Mouse (Mus musculus) megakaryocyte progenitor cell, adult 5-6 weeks (primary cell): ENCODE measurements around the gene Dcpp2. TPM values are rescaled to one million over a fixed set of nuclear protein-coding genes. Genes with fewer than 3 reads are reported as not detected.
"Not testable (repeated sequence)": the region's sequence is repeated elsewhere in the genome, so short reads cannot be mapped to it uniquely, and the experiment has no call there.

Experiments used
- ATAC-seq: replicated peaks from 2 replicates; pipeline ENCODE4 v1.8.0; 2016; ENCODE audit warnings: mild to moderate bottlenecking, moderate TSS enrichment, inconsistent platforms; ENCODE audit not compliant: poor library complexity
- total RNA-seq, 2 experiments: library from RNA; stranded (forward) in 1 of 2; stranded (reverse) in 1 of 2; fragments of 157-497, 149-512 nt in 1 of 2; fragments of 200-1000 nt in 1 of 2; gene quantifications; 2 replicates each; pipeline versions ENCODE4 v1.2.3 to v1.2.4; 2015 to 2017

Dcpp2 gene
- total RNA-seq, 2 experiments from 2014 or later = not detected

- peak; percentile 96 for ATAC-seq
These were observed 43.9 kb downstream of the Dcpp2 start for GRCm38 (mm10) chr17:23924531-23925007.

- peak; percentile 59 for ATAC-seq
These were observed 44.4 kb downstream of the Dcpp2 start for GRCm38 (mm10) chr17:23925090-23925493.

- ATAC-seq = 0 out of 2 replicates have a peak, but pooled peaks have one; percentile 4
These were observed 50.5 kb downstream of the Dcpp2 start for GRCm38 (mm10) chr17:23931157-23931556.

GRCm38 (mm10) chr17:23941372-23941771 is 60.7 kb downstream of the Dcpp2 start, which contains the start of gene Sbp:
Gene Sbp, plus strand, starts transcription at chr17:23941672.
- ATAC-seq = no peak

- ATAC-seq = not testable (repeated sequence)
These were observed 66.8 kb downstream of the Dcpp2 start for GRCm38 (mm10) chr17:23947486-23947885.

GRCm38 (mm10) chr17:23949068-23949467 is 68.4 kb downstream of the Dcpp2 start:
- no peak for ATAC-seq

Other genes with a start within 250 kb of the Dcpp2 start
- gene Mmp25, start 235.6 kb upstream of the Dcpp2 start, total RNA-seq (2015) = 1.3 and 1.4 TPM in 2 replicates
- gene Mmp25, start 235.6 kb upstream of the Dcpp2 start, total RNA-seq (2017) = 0.42 and 1.4 TPM in 2 replicates
- not detected in 2 replicates for gene Bicdl2, start 220.4 kb upstream of the Dcpp2 start, total RNA-seq (2015)
- not detected in 2 replicates for gene Bicdl2, start 220.4 kb upstream of the Dcpp2 start, total RNA-seq (2017)
- 39.1 and 42.7 TPM in 2 replicates for gene Hcfc1r1, start 207.3 kb upstream of the Dcpp2 start, total RNA-seq (2015)
- gene Hcfc1r1, start 207.3 kb upstream of the Dcpp2 start, total RNA-seq (2017) = 17.8 and 20.2 TPM in 2 replicates
- 32.3 and 33.4 TPM in 2 replicates for gene Thoc6, start 207.0 kb upstream of the Dcpp2 start, total RNA-seq (2015)
- 45.7 and 51.2 TPM in 2 replicates for gene Thoc6, start 207.0 kb upstream of the Dcpp2 start, total RNA-seq (2017)
- gene Tnfrsf12a, start 203.4 kb upstream of the Dcpp2 start, total RNA-seq (2015) = 3.6 and 4.3 TPM in 2 replicates
- 5.9 and 7.9 TPM in 2 replicates for gene Tnfrsf12a, start 203.4 kb upstream of the Dcpp2 start, total RNA-seq (2017)
- gene Cldn6, start 201.6 kb upstream of the Dcpp2 start, total RNA-seq (2015) = not detected in 2 replicates
- not detected in 2 replicates for gene Cldn6, start 201.6 kb upstream of the Dcpp2 start, total RNA-seq (2017)
- gene Cldn9, start 196.9 kb upstream of the Dcpp2 start, total RNA-seq (2015) = not detected in 2 replicates
- gene Cldn9, start 196.9 kb upstream of the Dcpp2 start, total RNA-seq (2017) = not detected in 2 replicates
- gene 1520401A03Rik, start 158.1 kb upstream of the Dcpp2 start, total RNA-seq (2015) = not detected in 2 replicates
- gene 1520401A03Rik, start 158.1 kb upstream of the Dcpp2 start, total RNA-seq (2017) = not detected in 2 replicates
- 34.5 and 36.9 TPM in 2 replicates for gene Pkmyt1, start 154.5 kb upstream of the Dcpp2 start, total RNA-seq (2015)
- 17.3 and 20.5 TPM in 2 replicates for gene Pkmyt1, start 154.5 kb upstream of the Dcpp2 start, total RNA-seq (2017)
- gene Paqr4, start 140.0 kb upstream of the Dcpp2 start, total RNA-seq (2015) = 1.3 and 1.6 TPM in 2 replicates
- gene Paqr4, start 140.0 kb upstream of the Dcpp2 start, total RNA-seq (2017) = 1.9 and 2.4 TPM in 2 replicates
- 0.05 TPM in 1 of 2 replicates, not detected in the other for gene Kremen2, start 135.0 kb upstream of the Dcpp2 start, total RNA-seq (2015)
- gene Kremen2, start 135.0 kb upstream of the Dcpp2 start, total RNA-seq (2017) = not detected in 2 replicates
- gene Flywch1, start 109.3 kb upstream of the Dcpp2 start, total RNA-seq (2015) = 4.7 and 5.1 TPM in 2 replicates
- 9.9 and 10.6 TPM in 2 replicates for gene Flywch1, start 109.3 kb upstream of the Dcpp2 start, total RNA-seq (2017)
- gene Flywch2, start 94.8 kb upstream of the Dcpp2 start, total RNA-seq (2015) = 1.1 and 3.3 TPM in 2 replicates
- not detected in 2 replicates for gene Flywch2, start 94.8 kb upstream of the Dcpp2 start, total RNA-seq (2017)
- 298 and 382 TPM in 2 replicates for gene Srrm2, start 90.3 kb upstream of the Dcpp2 start, total RNA-seq (2015)
- gene Srrm2, start 90.3 kb upstream of the Dcpp2 start, total RNA-seq (2017) = 96.7 and 109 TPM in 2 replicates
- 262 and 312 TPM in 2 replicates for gene Elob, start 51.7 kb upstream of the Dcpp2 start, total RNA-seq (2015)
- 108 and 112 TPM in 2 replicates for gene Elob, start 51.7 kb upstream of the Dcpp2 start, total RNA-seq (2017)
- not detected in 2 replicates for gene Prss33, start 44.8 kb upstream of the Dcpp2 start, total RNA-seq (2015)
- not detected in 2 replicates for gene Prss33, start 44.8 kb upstream of the Dcpp2 start, total RNA-seq (2017)
- gene Prss32, start 37.0 kb upstream of the Dcpp2 start, total RNA-seq (2015) = not detected in 2 replicates
- not detected in 2 replicates for gene Prss32, start 37.0 kb upstream of the Dcpp2 start, total RNA-seq (2017)
- 0.35 TPM in 1 of 2 replicates, not detected in the other for gene Prss41, start 36.7 kb upstream of the Dcpp2 start, total RNA-seq (2015)
- gene Prss41, start 36.7 kb upstream of the Dcpp2 start, total RNA-seq (2017) = not detected in 2 replicates
- not detected in 2 replicates for gene Prss21, start 12.8 kb upstream of the Dcpp2 start, total RNA-seq (2015)
- gene Prss21, start 12.8 kb upstream of the Dcpp2 start, total RNA-seq (2017) = not detected in 2 replicates
- gene Dcpp1, start within 50 bp of the Dcpp2 start, total RNA-seq (2015) = not detected in 2 replicates
- gene Dcpp1, start within 50 bp of the Dcpp2 start, total RNA-seq (2017) = not detected in 2 replicates
- gene Dcpp3, start 36.6 kb downstream of the Dcpp2 start, total RNA-seq (2015) = not detected in 2 replicates
- not detected in 2 replicates for gene Dcpp3, start 36.6 kb downstream of the Dcpp2 start, total RNA-seq (2017)
- gene Sbp, start 60.8 kb downstream of the Dcpp2 start, total RNA-seq (2015) = not detected in 2 replicates
- gene Sbp, start 60.8 kb downstream of the Dcpp2 start, total RNA-seq (2017) = not detected in 2 replicates
- not detected in 2 replicates for gene Sbpl, start 74.4 kb downstream of the Dcpp2 start, total RNA-seq (2015)
- not detected in 2 replicates for gene Sbpl, start 74.4 kb downstream of the Dcpp2 start, total RNA-seq (2017)
- gene Prss30, start 99.7 kb downstream of the Dcpp2 start, total RNA-seq (2015) = 0.22 and 0.27 TPM in 2 replicates
- gene Prss30, start 99.7 kb downstream of the Dcpp2 start, total RNA-seq (2017) = not detected in 2 replicates
- gene Prss22, start 117.2 kb downstream of the Dcpp2 start, total RNA-seq (2015) = not detected in 2 replicates
- not detected in 2 replicates for gene Prss22, start 117.2 kb downstream of the Dcpp2 start, total RNA-seq (2017)
- not detected in 2 replicates for gene Prss27, start 157.3 kb downstream of the Dcpp2 start, total RNA-seq (2015)
- not detected in 2 replicates for gene Prss27, start 157.3 kb downstream of the Dcpp2 start, total RNA-seq (2017)
- 15.5 and 17.1 TPM in 2 replicates for gene Kctd5, start 192.6 kb downstream of the Dcpp2 start, total RNA-seq (2015)
- gene Kctd5, start 192.6 kb downstream of the Dcpp2 start, total RNA-seq (2017) = 19.5 and 21.0 TPM in 2 replicates